Mouse (Mus musculus) lung, embryonic 15.5 days (tissue): ENCODE data around the gene Htr3a. TPM values are rescaled to one million over a fixed set of nuclear protein-coding genes. Genes with fewer than 3 reads are reported as not detected.

Source experiments
- polyA plus RNA-seq: library from polyadenylated mRNA; unstranded; fragments of >200 nt; fragmentation: Nextera tagmentation; extraction: Ambion mirVana; gene quantifications from 2 replicates; pipeline ENCODE4 v1.2.1, GENCODE M21; 2015

Gene Htr3a
- polyA plus RNA-seq, 1 experiment from 2014 or later = 2.1 TPM

Other genes starting within 250 kb of the Htr3a start
- gene Zbtb16, start 74.9 kb downstream of the Htr3a start, polyA plus RNA-seq = 5.1 and 7.0 TPM in 2 replicates
- 0.20 TPM in 1 of 2 replicates, not detected in the other for gene Htr3b, start 53.9 kb upstream of the Htr3a start, polyA plus RNA-seq
- gene Usp28, start 74.3 kb upstream of the Htr3a start, polyA plus RNA-seq = 29.0 and 32.2 TPM in 2 replicates
- gene Zw10, start 144.5 kb upstream of the Htr3a start, polyA plus RNA-seq = 42.3 and 43.4 TPM in 2 replicates
- 0.67 and 0.81 TPM in 2 replicates for gene Tmprss5, start 170.2 kb upstream of the Htr3a start, polyA plus RNA-seq